Mouse (Mus musculus): ENCODE results near the gene Serpine1. TPM values are rescaled to one million over a fixed set of nuclear protein-coding genes. Genes with fewer than 3 reads are reported as not detected.

The Serpine1 gene
- total and polyA plus RNA-seq, 3 experiments: 0.04 to 0.11 TPM; not detected in 1

DNA sequence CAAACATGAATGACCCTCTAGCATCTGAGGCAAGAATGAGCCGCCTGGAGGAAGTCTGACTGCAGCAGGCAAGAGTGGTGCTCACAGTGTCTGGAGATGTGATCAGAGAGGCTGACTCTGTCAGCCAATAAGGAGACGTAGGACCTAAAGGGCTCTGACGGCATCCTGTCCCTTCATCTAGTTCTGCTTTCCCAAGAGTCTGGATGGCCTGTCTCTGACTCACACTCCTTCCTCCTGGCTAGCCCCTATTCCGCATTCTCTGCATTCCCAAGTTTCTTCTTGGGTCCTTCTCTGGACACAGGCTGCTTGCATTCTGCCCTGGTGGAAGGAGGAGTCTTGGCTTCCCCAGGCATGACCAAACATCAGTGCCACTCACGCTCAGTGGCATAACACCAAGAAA lies 7.8 kb upstream of the Serpine1 start:
- peak; percentile 90 for DNase-seq (ENCODE audit: low read depth, low spot score)
- Histone ChIP-seq H3K4me3 (ENCODE audit: control insufficient read depth in 1 of 2, insufficient read depth in 1 of 2, low read depth in 2 of 2, low read length in 2 of 2) (peak overlapping the region in 1 of 2 experiments; percentile 22; a peak in 2 of 4 replicates), H3K79me2 (ENCODE audit: control insufficient read depth, insufficient read depth, low read length, poor library complexity) (no peaks in the 10 kb centered on the region), H3K9ac (ENCODE audit: control insufficient read depth, low read depth, low read length, poor library complexity, severe bottlenecking) (peak overlapping the region; percentile 22), H3K4me1 (ENCODE audit: control insufficient read depth in 1 of 2, insufficient read depth in 2 of 2, low read length in 2 of 2) (peaks cover 9 to 40% of the 10 kb centered on the region in 2 experiments), H3K27ac (ENCODE audit: control insufficient read depth, low read depth, low read length) (peak overlapping the region; percentile 57), H3K9me3 (replicated peaks; ENCODE audit: insufficient read depth, low read length) (no peaks in the 10 kb centered on the region), H3K27me3 (ENCODE audit: control insufficient read depth in 1 of 2, insufficient read depth in 2 of 2, low read length in 2 of 2) (no peaks in the 10 kb centered on the region), H3K36me3 (ENCODE audit: control insufficient read depth in 1 of 2, insufficient read depth in 2 of 2, low read length in 2 of 2) (peaks cover 0 to 20% of the 10 kb centered on the region in 2 experiments; a peak in 2 of 4 replicates)
- peak in 1 of 2 experiments; percentile 68; a peak in 2 of 4 replicates for TF ChIP-seq POLR2A (IDR thresholded peaks at IDR 0.05; ENCODE audit: control insufficient read depth in 1 of 2, insufficient read depth in 1 of 2, low read depth in 1 of 2, low read length in 2 of 2, poor library complexity in 1 of 2)
- 0 out of 2 replicates have a peak, but pooled peaks have one; percentile 43 for TF ChIP-seq NELFE (IDR thresholded peaks at IDR 0.05; ENCODE audit: low read depth, low read length)
- TF ChIP-seq TBP (IDR thresholded peaks at IDR 0.05; ENCODE audit: low read depth, low read length): peak; percentile 73; the same call in 1 of the 2 replicates
- no peak for TF ChIP-seq MAZ (IDR thresholded peaks at IDR 0.05; ENCODE audit: low read depth, low read length)

- H3K27me3 ChIP-seq (ENCODE audit: control insufficient read depth in 1 of 2, insufficient read depth in 2 of 2, low read length in 2 of 2): no peaks in the 10 kb centered on the region
- H3K4me3 ChIP-seq (ENCODE audit: control insufficient read depth in 1 of 2, insufficient read depth in 1 of 2, low read depth in 2 of 2, low read length in 2 of 2): no peak overlapping the region
- TF ChIP-seq GATA1 (IDR thresholded peaks at IDR 0.05; ENCODE audit: low read depth, low read length): no peak
- DNase-seq (ENCODE audit: low read depth, low spot score): no peak
- H3K4me1 ChIP-seq (ENCODE audit: control insufficient read depth in 1 of 2, insufficient read depth in 2 of 2, low read length in 2 of 2): peaks cover 5 to 34% of the 10 kb centered on the region in 2 experiments; a peak in 3 of 4 replicates
- no peaks in the 10 kb centered on the region for H3K79me2 ChIP-seq (ENCODE audit: control insufficient read depth, insufficient read depth, low read length, poor library complexity)
- no peak overlapping the region for H3K9ac ChIP-seq (ENCODE audit: control insufficient read depth, low read depth, low read length, poor library complexity, severe bottlenecking)
- no peak overlapping the region for H3K27ac ChIP-seq (ENCODE audit: control insufficient read depth, low read depth, low read length)
- peaks cover 0 to 15% of the 10 kb centered on the region in 2 experiments; a peak in 2 of 4 replicates for H3K36me3 ChIP-seq (ENCODE audit: control insufficient read depth in 1 of 2, insufficient read depth in 2 of 2, low read length in 2 of 2)
- H3K9me3 ChIP-seq (replicated peaks; ENCODE audit: insufficient read depth, low read length): no peaks in the 10 kb centered on the region
These were observed 6.5 kb upstream of the Serpine1 start for GRCm38 (mm10) chr5:137078616-137079015.

DNA sequence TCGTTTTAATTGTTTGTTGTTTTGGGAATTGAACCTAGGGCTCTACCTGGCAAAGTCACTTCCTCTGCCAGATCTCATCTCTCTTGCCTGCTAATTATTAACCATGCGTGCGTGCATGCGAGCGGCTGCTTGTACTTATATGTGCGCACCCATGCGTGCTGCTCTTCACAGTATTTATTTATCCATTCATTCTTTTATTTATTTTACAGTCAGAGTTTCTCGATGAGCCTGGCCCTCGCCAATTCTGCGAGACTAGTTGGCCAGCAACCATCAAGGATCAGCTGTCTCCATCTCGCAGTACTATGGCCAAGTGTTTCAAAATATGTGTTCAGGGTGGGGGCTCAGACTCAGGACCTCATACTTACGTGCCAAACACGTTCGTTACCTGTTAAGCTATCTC lies 6.0 kb upstream of the Serpine1 start:
- TF ChIP-seq MXI1 (IDR thresholded peaks at IDR 0.05; ENCODE audit: low read depth, low read length): no peak
- TF ChIP-seq USF2 (IDR thresholded peaks at IDR 0.05; ENCODE audit: borderline replicate concordance in 1 of 2, insufficient read depth in 1 of 2, low read depth in 1 of 2, low read length in 2 of 2): no peak
- no peak for TF ChIP-seq SIN3A (IDR thresholded peaks at IDR 0.05; ENCODE audit: low read length)
- no peak for TF ChIP-seq POLR2AphosphoS5 (IDR thresholded peaks at IDR 0.05; ENCODE audit: borderline replicate concordance, low read depth, low read length)
- no peak for TF ChIP-seq NELFE (IDR thresholded peaks at IDR 0.05; ENCODE audit: low read depth, low read length)
- TF ChIP-seq EP300 (IDR thresholded peaks at IDR 0.05; ENCODE audit: low read depth in 1 of 2, low read length in 2 of 2): no peak
- TF ChIP-seq ZMIZ1 (IDR thresholded peaks at IDR 0.05; ENCODE audit: low read depth, low read length): no peak
- no peak for TF ChIP-seq KAT2A (conservative IDR thresholded peaks at IDR 0.05; ENCODE audit: low read depth, low read length)
- no peak for TF ChIP-seq NRF1 (IDR thresholded peaks at IDR 0.05; ENCODE audit: insufficient read depth, low read depth, low read length, poor library complexity, severe bottlenecking)
- no peak for TF ChIP-seq RAD21 (IDR thresholded peaks at IDR 0.05; ENCODE audit: low read depth, low read length)
- TF ChIP-seq RCOR1 (IDR thresholded peaks at IDR 0.05; ENCODE audit: low read depth, low read length): no peak
- TF ChIP-seq ZC3H11A (IDR thresholded peaks at IDR 0.05; ENCODE audit: low read depth, low read length): no peak
- no peaks in the 10 kb centered on the region for H3K9me3 ChIP-seq (replicated peaks; ENCODE audit: insufficient read depth, low read length)
- no peaks in the 10 kb centered on the region for H3K27me3 ChIP-seq (ENCODE audit: control insufficient read depth in 1 of 2, insufficient read depth in 2 of 2, low read length in 2 of 2)
- H3K27ac ChIP-seq (ENCODE audit: control insufficient read depth, low read depth, low read length): no peak overlapping the region
- peaks cover 5 to 34% of the 10 kb centered on the region in 2 experiments; a peak in 3 of 4 replicates for H3K4me1 ChIP-seq (ENCODE audit: control insufficient read depth in 1 of 2, insufficient read depth in 2 of 2, low read length in 2 of 2)
- no peaks in the 10 kb centered on the region for H3K79me2 ChIP-seq (ENCODE audit: control insufficient read depth, insufficient read depth, low read length, poor library complexity)
- H3K9ac ChIP-seq (ENCODE audit: control insufficient read depth, low read depth, low read length, poor library complexity, severe bottlenecking): no peak overlapping the region
- no peak overlapping the region for H3K4me3 ChIP-seq (ENCODE audit: control insufficient read depth in 1 of 2, insufficient read depth in 1 of 2, low read depth in 2 of 2, low read length in 2 of 2)
- peaks cover 0 to 15% of the 10 kb centered on the region in 2 experiments; a peak in 2 of 4 replicates for H3K36me3 ChIP-seq (ENCODE audit: control insufficient read depth in 1 of 2, insufficient read depth in 2 of 2, low read length in 2 of 2)
- DNase-seq (ENCODE audit: low read depth, low spot score): no peak

Data from MEL (cell line).